Mouse (Mus musculus): ENCODE results near the gene Nefh.

GRCm38 (mm10) chr11:4983538-4983937 is 35.7 kb upstream of the Nefh start:
- TF ChIP-seq CTCF (IDR thresholded peaks at IDR 0.05): no peak
- no peak for TF ChIP-seq EP300 (IDR thresholded peaks at IDR 0.05)
